Mouse (Mus musculus) limb, embryonic 11.5 days (tissue): Measurements from ENCODE around the gene Asb7. TPM values are rescaled to one million over a fixed set of nuclear protein-coding genes. Genes with fewer than 3 reads are reported as not detected.

Experiments
- ATAC-seq: fragments of 200-750 bp; cut with Nextera tagmentation; 2 replicates; pipeline ENCODE4 v1.8.0; 2017; ENCODE audit warnings: low read depth; ENCODE audit not compliant: insufficient number of reproducible peaks, low FRiP score, low TSS enrichment
- DNase-seq: peaks from one replicate; pipeline ENCODE4 v3.0.0-alpha.2; 2015; ENCODE audit warnings: low spot score
- H3K27ac ChIP-seq: fragments of 300-500 bp; sonication (generic); replicated peaks from 2 replicates; pipeline ENCODE4 v1.5.1; 2014; ENCODE audit warnings: low read depth, mild to moderate bottlenecking, low read length
- H3K27me3 ChIP-seq: fragments of 300-500 bp; sonication (generic); 2 replicates; pipeline ENCODE4 v1.6.1; 2014; ENCODE audit warnings: mild to moderate bottlenecking, low read length, mixed read lengths; ENCODE audit not compliant: control insufficient read depth, insufficient read depth
- H3K36me3 ChIP-seq: fragments of 300-500 bp; sonication (generic); 2 replicates; pipeline ENCODE4 v1.6.1; 2014; ENCODE audit warnings: mild to moderate bottlenecking, low read length, moderate library complexity, mixed read lengths; ENCODE audit not compliant: control insufficient read depth, insufficient read depth
- H3K4me1 ChIP-seq: fragments of 300-500 bp; sonication (generic); 2 replicates; pipeline ENCODE4 v1.6.1; 2014; ENCODE audit warnings: low read length, mixed read lengths; ENCODE audit not compliant: control insufficient read depth, insufficient read depth
- H3K4me2 ChIP-seq: fragments of 300-500 bp; sonication (generic); 2 replicates; pipeline ENCODE4 v1.6.1; 2014; ENCODE audit warnings: low read depth, mild to moderate bottlenecking, moderate library complexity; ENCODE audit not compliant: severe bottlenecking
- H3K4me3 ChIP-seq: fragments of 300-500 bp; sonication (generic); 2 replicates; pipeline ENCODE4 v1.5.1; 2014; ENCODE audit warnings: low read depth, low read length
- H3K9ac ChIP-seq: fragments of 300-500 bp; sonication (generic); 2 replicates; pipeline ENCODE4 v1.6.1; 2014; ENCODE audit warnings: mild to moderate bottlenecking, low read length
- H3K9me3 ChIP-seq: fragments of 300-500 bp; sonication (generic); 2 replicates; pipeline ENCODE4 v1.6.1; 2016; ENCODE audit warnings: low read length; ENCODE audit not compliant: control insufficient read depth
- whole genome bisulfite sequencing: fragments of 180-500 bp; shearing (Covaris S2); extraction: QIAGEN DNeasy Blood & Tissue Kit; methylation state at CpG from one replicate; pipeline ENCODE4 v1.1.7; 2014; 5-methylcytosine and 5-hydroxymethylcytosine counted together
- polyA plus RNA-seq: library from polyadenylated mRNA; unstranded; fragments of >200 nt; fragmentation: Nextera tagmentation; extraction: Ambion mirVana; gene quantifications from 2 replicates; pipeline ENCODE4 v1.2.1, GENCODE M21; 2014

Asb7 gene
- polyA plus RNA-seq, 1 experiment from 2014 or later, result 17.7 TPM

- no peak for ATAC-seq
- Histone ChIP-seq H3K27ac (no peak overlapping the region), H3K9me3 (no peaks in the 10 kb centered on the region), H3K4me2 (no peak overlapping the region), H3K4me1 (no peaks in the 10 kb centered on the region), H3K4me3 (no peak overlapping the region), H3K36me3 (no peaks in the 10 kb centered on the region), H3K9ac (no peak overlapping the region), H3K27me3 (no peaks in the 10 kb centered on the region)
- 81% methylated on average over 12 of the region's 12 CpGs for WGBS
- DNase-seq, result no peak
Measured at GRCm38 (mm10) chr7:66600622-66601610, 88.5 kb downstream of the Asb7 start.

DNA sequence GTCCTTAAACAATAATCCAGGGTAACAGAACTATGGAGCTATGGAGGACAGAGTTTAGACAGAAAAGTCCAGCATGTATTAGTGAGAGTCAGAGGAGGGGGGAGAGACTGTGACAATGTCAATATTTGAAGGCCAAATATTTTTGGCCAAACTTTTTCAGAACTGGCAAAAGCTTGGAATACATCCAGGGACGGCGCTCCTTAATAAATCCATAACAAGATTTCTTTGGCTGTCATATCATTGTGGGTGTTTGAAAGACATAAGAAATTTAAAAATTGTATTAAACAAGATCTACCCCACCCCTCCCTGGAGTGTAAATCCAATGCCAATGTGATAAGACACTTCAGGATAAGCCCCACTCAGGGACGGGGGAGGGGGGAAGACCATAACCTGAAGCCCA, 89.3 kb downstream of the Asb7 start:
- no peaks in the 10 kb centered on the region for H3K36me3 ChIP-seq
- H3K4me2 ChIP-seq, result no peak overlapping the region
- ATAC-seq (no peak), DNase-seq (no peak)
- H3K9me3 ChIP-seq, result no peaks in the 10 kb centered on the region
- H3K9ac ChIP-seq, result no peak overlapping the region
- H3K27me3 ChIP-seq, result no peaks in the 10 kb centered on the region
- WGBS, result 93% methylated on average over 3 of the region's 3 CpGs
- no peak overlapping the region for H3K4me3 ChIP-seq
- no peaks in the 10 kb centered on the region for H3K4me1 ChIP-seq
- H3K27ac ChIP-seq, result no peak overlapping the region

GRCm38 (mm10) chr7:66597900-66598299, 91.5 kb downstream of the Asb7 start:
- H3K36me3 ChIP-seq, result no peaks in the 10 kb centered on the region
- no peak for DNase-seq
- no peaks in the 10 kb centered on the region for H3K27me3 ChIP-seq
- no peak overlapping the region for H3K9ac ChIP-seq
- H3K4me3 ChIP-seq, result no peak overlapping the region
- H3K9me3 ChIP-seq, result no peaks in the 10 kb centered on the region
- H3K4me1 ChIP-seq, result no peaks in the 10 kb centered on the region
- H3K4me2 ChIP-seq, result no peak overlapping the region
- 93% methylated on average over 3 of the region's 3 CpGs for WGBS
- no peak for ATAC-seq
- H3K27ac ChIP-seq, result no peak overlapping the region

Other genes with a start within 250 kb of the Asb7 start
- 24.5 and 28.2 TPM in 2 replicates for gene Lins1, start 293 bp upstream of the Asb7 start, polyA plus RNA-seq
- gene Cers3, start 53.9 kb upstream of the Asb7 start, polyA plus RNA-seq, result 1.1 and 1.5 TPM in 2 replicates
- 7.7 and 8.4 TPM in 2 replicates for gene Adamts17, start 150.1 kb upstream of the Asb7 start, polyA plus RNA-seq